Mouse (Mus musculus): ENCODE data around the gene Ndufa13.

GRCm38 (mm10) chr8:69877992-69878391, 24.4 kb downstream of the Ndufa13 start:
- TF ChIP-seq CTCF (IDR thresholded peaks at IDR 0.05; ENCODE audit: low read depth, low read length), result no peak
- TF ChIP-seq POLR2A (IDR thresholded peaks at IDR 0.05; ENCODE audit: borderline replicate concordance, low read depth, low read length), result no peak
